Comparison of ENCODE assay signal across 20 mouse cellular contexts in genomic region chr17:27551393-27551940, GRCm38 (mm10). TPM values are rescaled to one million over a fixed set of nuclear protein-coding genes. Genes with fewer than 3 reads are reported as not detected.
DNase-seq lines count a peak whose midpoint lies in the region; TF ChIP-seq lines count a peak whose summit lies in the region.
"Had no signal": no experiment of that assay in that cellular context is flagged by ENCODE, and none has a peak within 500 bp of the region (broad histone marks: within the 10 kb centered on the region; RNA-seq: fewer than 3 reads in every experiment).

No protein-coding gene starts in this region.

- H3K27ac ChIP-seq in heart, embryonic 10.5 days = peak overlapping the region; percentile 62; the same call in 1 of the 2 replicates
- H3K27ac ChIP-seq in embryonic facial prominence, embryonic 10.5 days (replicated peaks) = peak overlapping the region; percentile 31; the same call in 1 of the 2 replicates
- H3K27ac ChIP-seq: lung, embryonic 15.5 days; midbrain, embryonic 15.5 days had no signal

- H3K4me1 ChIP-seq in heart, embryonic 10.5 days = peaks cover 63% of the 10 kb centered on the region
- peaks cover 69% of the 10 kb centered on the region for H3K4me1 ChIP-seq in E14TG2a.4 (replicated peaks; ENCODE audit: low read depth, low read length)
- H3K4me1 ChIP-seq in embryonic facial prominence, embryonic 10.5 days = peaks cover 70% of the 10 kb centered on the region

- WGBS in heart, embryonic 10.5 days = 61% methylated on average over 10 of the region's 10 CpGs
- 48% methylated on average over 10 of the region's 10 CpGs for WGBS in embryonic facial prominence, embryonic 10.5 days

- 0 out of 2 replicates have a peak, but pooled peaks have one; percentile 13 for TF ChIP-seq CTCF in E14TG2a.4 (conservative IDR thresholded peaks at IDR 0.05; ENCODE audit: low read length)

- H3K36me3 ChIP-seq in heart, embryonic 10.5 days = no peaks in the 10 kb centered on the region
- no peaks in the 10 kb centered on the region for H3K36me3 ChIP-seq in E14TG2a.4 (ENCODE audit: insufficient read depth, low read length)
- no peaks in the 10 kb centered on the region for H3K36me3 ChIP-seq in embryonic facial prominence, embryonic 10.5 days (replicated peaks)
- H3K36me3 ChIP-seq: liver, embryonic 13.5 days; lung, embryonic 15.5 days; midbrain, embryonic 15.5 days had no signal

- no peak for DNase-seq in heart, embryonic 10.5 days (ENCODE audit: low spot score)
- DNase-seq in heart, adult 8-10 months (ENCODE audit: low spot score) = no peak
- peak; percentile 74 for DNase-seq in A20 (ENCODE audit: low read depth, low spot score)
- no peak for DNase-seq in embryonic facial prominence, embryonic 10.5 days (ENCODE audit: low spot score)
- DNase-seq in right cerebral cortex, adult 2 months (ENCODE audit: low spot score in 2 of 2) = no peak
- DNase-seq in adrenal gland, postnatal 4 days (ENCODE audit: low spot score in 2 of 2) = no peak
- DNase-seq in cerebellum, adult 11 months = no peak
- DNase-seq: adrenal gland, adult 8-10 months; cerebellum, postnatal 14 days; gastrocnemius, postnatal 25 days; heart, postnatal 10 days; kidney, adult 8-10 months; liver, embryonic 13.5 days; right cerebral cortex, postnatal 14 days; spleen, adult 18-20 months; thymus, adult 18-20 months had no signal

- H3K9me3 ChIP-seq in heart, embryonic 10.5 days = no peaks in the 10 kb centered on the region
- H3K9me3 ChIP-seq in E14TG2a.4 (ENCODE audit: low read length) = no peaks in the 10 kb centered on the region
- no peaks in the 10 kb centered on the region for H3K9me3 ChIP-seq in embryonic facial prominence, embryonic 10.5 days
- H3K9me3 ChIP-seq: liver, embryonic 13.5 days; lung, embryonic 15.5 days; midbrain, embryonic 15.5 days had no signal

- no peak overlapping the region for H3K4me3 ChIP-seq in heart, embryonic 10.5 days
- peak overlapping the region; percentile 24 for H3K4me3 ChIP-seq in E14TG2a.4 (replicated peaks; ENCODE audit: low read length)
- no peak overlapping the region for H3K4me3 ChIP-seq in embryonic facial prominence, embryonic 10.5 days
- H3K4me3 ChIP-seq: liver, embryonic 13.5 days; lung, embryonic 15.5 days; midbrain, embryonic 15.5 days; myocyte had no signal

- H3K27me3 ChIP-seq in heart, embryonic 10.5 days (ENCODE audit: insufficient read depth, poor library complexity, severe bottlenecking) = 0 out of 2 replicates have a peak, but pooled peaks cover 5% of the 10 kb centered on the region
- H3K27me3 ChIP-seq in E14TG2a.4 (ENCODE audit: insufficient read depth, low read length) = no peaks in the 10 kb centered on the region; the same call in 1 of the 2 replicates
- H3K27me3 ChIP-seq in embryonic facial prominence, embryonic 10.5 days (replicated peaks; ENCODE audit: low read depth, poor library complexity, severe bottlenecking) = peaks cover 4% of the 10 kb centered on the region; the same call in 1 of the 2 replicates
- H3K27me3 ChIP-seq: liver, embryonic 13.5 days; lung, embryonic 15.5 days had no signal

RNA-seq across cellular contexts. Expression of gene Hmga1, which starts 4.8 kb away (rescaled TPM):
- polyA plus RNA-seq in heart, embryonic 10.5 days (2016; fragmentation: Nextera tagmentation; extraction: Ambion mirVana) = 438 and 609 TPM in 2 replicates
- total RNA-seq in heart, adult 8-10 months (2022) = 10 to 100 TPM; 42.6 to 51.1 (median 46.9) TPM
- 819 and 896 TPM in 2 replicates for polyA plus RNA-seq in embryonic facial prominence, embryonic 10.5 days (2016; fragmentation: Nextera tagmentation; extraction: Ambion mirVana)
- 10 to 100 TPM; 41.6 to 44.9 TPM for total RNA-seq in adrenal gland, postnatal 4 days (2021)

RNA-seq across cellular contexts. Expression of gene AI413582, which starts 14.1 kb away (rescaled TPM):
- 19.7 and 21.0 TPM in 2 replicates for polyA plus RNA-seq in heart, embryonic 10.5 days (2016; fragmentation: Nextera tagmentation; extraction: Ambion mirVana)
- 10 to 100 TPM in 2 of 4 experiments, 1 to 10 TPM in 2; 6.4 to 10.3 (median 9.9) TPM for total RNA-seq in heart, adult 8-10 months (2022)
- 12.1 and 15.9 TPM in 2 replicates for polyA plus RNA-seq in embryonic facial prominence, embryonic 10.5 days (2016; fragmentation: Nextera tagmentation; extraction: Ambion mirVana)
- total RNA-seq in adrenal gland, postnatal 4 days (2021) = 10 to 100 TPM; 17.4 to 19.1 TPM

RNA-seq across cellular contexts. Expression of gene Grm4, which starts 30.3 kb away (rescaled TPM):
- polyA plus RNA-seq in heart, embryonic 10.5 days (2016; fragmentation: Nextera tagmentation; extraction: Ambion mirVana) = 0.02 and 0.34 TPM in 2 replicates
- total RNA-seq in heart, adult 8-10 months (2022) = under 1 TPM in 3 of 4 experiments, not detected in 1; 0.16 to 0.30 (median 0.23) TPM
- polyA plus RNA-seq in embryonic facial prominence, embryonic 10.5 days (2016; fragmentation: Nextera tagmentation; extraction: Ambion mirVana) = 0.96 and 1.3 TPM in 2 replicates
- total RNA-seq in adrenal gland, postnatal 4 days (2021) = 1 to 10 TPM; 1.5 to 6.2 TPM
- polyA plus RNA-seq: liver, embryonic 13.5 days; myocyte had no signal
